Mouse (Mus musculus) E14TG2a.4 (cell line): ENCODE measurements around the gene Wdfy1.

Source experiments
- CTCF ChIP-seq: conservative IDR thresholded peaks from 2 replicates; pipeline ENCODE4 v1.5.1; 2014; ENCODE audit warnings: low read length
- POU5F1 ChIP-seq: IDR thresholded peaks from 2 replicates; pipeline ENCODE4 v1.6.1; 2014; ENCODE audit warnings: low read length, borderline replicate concordance

DNA sequence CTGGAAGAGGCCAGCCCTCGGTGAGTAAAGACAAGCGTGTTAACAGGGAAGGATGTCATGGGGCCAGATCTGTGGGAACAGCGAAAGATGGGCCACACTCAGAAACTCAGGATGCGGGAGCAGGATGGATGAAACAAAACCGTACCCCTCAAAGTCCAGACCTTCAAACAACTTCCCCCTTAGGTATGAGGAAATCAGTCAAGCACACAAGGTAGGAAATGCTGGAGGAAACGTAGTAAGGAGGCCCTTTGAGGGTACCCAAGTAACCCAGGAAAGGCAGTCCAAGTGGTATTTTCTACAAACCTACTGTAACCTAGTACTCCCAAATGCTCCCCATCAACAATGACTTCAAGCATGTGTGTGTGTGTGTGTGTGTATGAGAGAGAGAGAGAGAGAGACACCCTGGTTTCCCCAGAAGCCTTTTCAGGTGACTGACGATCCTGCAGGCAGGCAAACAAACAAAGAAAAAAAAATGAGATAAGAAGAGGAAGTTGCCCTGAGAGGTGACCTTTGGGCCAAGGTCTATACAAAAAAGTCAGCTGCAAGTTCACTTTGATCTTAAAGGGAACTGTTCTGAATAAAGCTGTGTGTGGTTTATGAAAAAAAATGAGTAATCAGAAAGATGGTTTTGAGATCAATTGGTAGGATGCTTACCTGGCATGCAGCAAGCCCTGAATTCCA, 23.8 kb downstream of the Wdfy1 start:
- TF ChIP-seq CTCF (no peak), POU5F1 (no peak)
